ENCODE assay signal across 8 mouse cellular contexts in genomic region chr17:31855597-31856518, GRCm38 (mm10). TPM values are rescaled to one million over a fixed set of nuclear protein-coding genes. Genes with fewer than 3 reads are reported as not detected.
DNase-seq lines count a peak whose midpoint lies in the region; ATAC-seq and TF ChIP-seq lines count a peak whose summit lies in the region.

TSS of gene Sik1 (minus strand) at chr17:31855804.

- peak; percentile 53; the same call in 1 of the 2 replicates for TF ChIP-seq CTCF in bone marrow, adult 2 months (IDR thresholded peaks at IDR 0.05; ENCODE audit: control insufficient read depth, insufficient read depth, low read length)

- DNase-seq in 416B (ENCODE audit: low read depth) (peak; percentile 96), liver (peak; percentile 97)
- DNase-seq in heart, adult 9 months (ENCODE audit: low spot score in 2 of 2), result peak; percentile 95 to 97
- peak; percentile 96 to 99 for DNase-seq in spleen, postnatal 4 days (ENCODE audit: low spot score in 2 of 2)

- H3K27me3 ChIP-seq in embryonic facial prominence, embryonic 15.5 days, result no peaks in the 10 kb centered on the region
- no peaks in the 10 kb centered on the region for H3K27me3 ChIP-seq in kidney, embryonic 14.5 days (ENCODE audit: control insufficient read depth, insufficient read depth, low read length)

- 1% methylated on average over 85 of the region's 92 CpGs for WGBS in bone marrow, adult 2 months
- WGBS in embryonic facial prominence, embryonic 15.5 days, result under 1% methylated on average over 85 of the region's 92 CpGs
- WGBS in kidney, embryonic 14.5 days, result under 1% methylated on average over 77 of the region's 92 CpGs

- no peaks in the 10 kb centered on the region for H3K9me3 ChIP-seq in embryonic facial prominence, embryonic 15.5 days (replicated peaks)
- no peaks in the 10 kb centered on the region for H3K9me3 ChIP-seq in kidney, embryonic 14.5 days (ENCODE audit: control insufficient read depth, low read length)

- peak within 1 kb of the TSS; percentile 93 for H3K9ac ChIP-seq in embryonic facial prominence, embryonic 15.5 days
- peak within 1 kb of the TSS; percentile 88 for H3K9ac ChIP-seq in kidney, embryonic 14.5 days (ENCODE audit: low read depth, low read length)

- H3K4me3 ChIP-seq in bone marrow, adult 2 months (replicated peaks; ENCODE audit: control insufficient read depth, low read depth, low read length), result peak within 1 kb of the TSS; percentile 83
- H3K4me3 ChIP-seq in embryonic facial prominence, embryonic 15.5 days (replicated peaks), result peak within 1 kb of the TSS; percentile 96
- peak within 1 kb of the TSS; percentile 98 for H3K4me3 ChIP-seq in kidney, embryonic 14.5 days (ENCODE audit: low read length)

- H3K4me2 ChIP-seq in embryonic facial prominence, embryonic 15.5 days (replicated peaks), result peak within 1 kb of the TSS; percentile 79
- H3K4me2 ChIP-seq in kidney, embryonic 14.5 days (replicated peaks; ENCODE audit: low read depth, low read length), result peak within 1 kb of the TSS; percentile 89

- peak within 1 kb of the TSS; percentile 97 for H3K27ac ChIP-seq in bone marrow, adult 2 months (ENCODE audit: control insufficient read depth, insufficient read depth, low read depth, low read length, poor library complexity)
- peak within 1 kb of the TSS; percentile 93 for H3K27ac ChIP-seq in embryonic facial prominence, embryonic 15.5 days (replicated peaks)
- H3K27ac ChIP-seq in kidney, embryonic 14.5 days (ENCODE audit: low read depth, low read length), result peak within 1 kb of the TSS; percentile 94

- peak; percentile 93 for ATAC-seq in embryonic facial prominence, embryonic 15.5 days (ENCODE audit: insufficient number of reproducible peaks, low FRiP score, low TSS enrichment, low read depth)
- ATAC-seq in kidney, embryonic 14.5 days (ENCODE audit: low FRiP score, low TSS enrichment), result peak; percentile 93
- ATAC-seq in monocyte, adult 5-6 weeks (replicated peaks; ENCODE audit: insufficient number of reproducible peaks, low FRiP score, low TSS enrichment, poor library complexity, severe bottlenecking), result peak; percentile 75

- no peaks in the 10 kb centered on the region; the same call in 1 of the 2 replicates for H3K4me1 ChIP-seq in bone marrow, adult 2 months (ENCODE audit: control insufficient read depth, insufficient read depth, low read length)
- peaks cover 42% of the 10 kb centered on the region for H3K4me1 ChIP-seq in embryonic facial prominence, embryonic 15.5 days
- peaks cover 34% of the 10 kb centered on the region for H3K4me1 ChIP-seq in kidney, embryonic 14.5 days (ENCODE audit: control insufficient read depth, insufficient read depth, low read length)

- peaks cover 7% of the 10 kb centered on the region for H3K36me3 ChIP-seq in embryonic facial prominence, embryonic 15.5 days
- H3K36me3 ChIP-seq in kidney, embryonic 14.5 days (ENCODE audit: control insufficient read depth, insufficient read depth, low read length), result peaks cover 7% of the 10 kb centered on the region

- TF ChIP-seq POLR2A in bone marrow, adult 2 months (IDR thresholded peaks at IDR 0.05; ENCODE audit: borderline replicate concordance, control insufficient read depth, low read depth, low read length), result peak; percentile 49; the same call in 1 of the 2 replicates

RNA-seq across cellular contexts. Expression of gene Sik1, which starts in this region (rescaled TPM):
- 24.1 and 42.9 TPM in 2 replicates for polyA plus RNA-seq in bone marrow, adult 2 months (2011; ENCODE audit: insufficient read depth, insufficient read length, low replicate concordance, missing spikeins)
- polyA plus RNA-seq in embryonic facial prominence, embryonic 15.5 days (2015; fragmentation: Nextera tagmentation; extraction: Ambion mirVana), result 33.6 and 35.5 TPM in 2 replicates
- 16.8 and 17.3 TPM in 2 replicates for polyA plus RNA-seq in kidney, embryonic 14.5 days (2014; fragmentation: Nextera tagmentation; extraction: Ambion mirVana)
- 146 to 224 TPM (median 193 TPM) in 3 replicates for total RNA-seq in monocyte, adult 5-6 weeks (2017)

Comparison
In these comparisons a context has a peak if more than half of its experiments do, and no peak if none do; other contexts are left out.
1. Peak in every context shown above with its lines: DNase-seq, ATAC-seq, H3K4me3 ChIP-seq and H3K27ac ChIP-seq.